Comparison of ENCODE assay signal across 8 mouse cellular contexts in the genomic region with DNA sequence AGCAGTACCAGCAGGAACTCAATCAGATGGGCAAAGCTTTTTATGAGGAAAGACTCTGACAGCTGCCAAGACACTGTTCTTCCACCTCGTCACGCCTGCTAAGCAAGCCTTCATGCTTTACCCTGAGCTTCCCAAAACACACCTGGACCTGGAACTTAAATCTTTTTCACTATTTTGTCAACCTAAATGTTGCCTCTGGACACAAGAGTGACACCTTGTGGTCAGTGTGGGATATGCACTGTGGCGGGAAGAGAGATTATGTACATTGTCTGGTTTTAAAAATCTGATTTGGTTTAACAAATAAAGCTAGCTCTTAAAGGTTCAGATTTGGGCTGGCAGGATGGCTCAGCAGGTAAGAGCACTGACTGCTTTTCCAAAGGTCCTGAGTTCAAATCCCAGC. TPM values are rescaled to one million over a fixed set of nuclear protein-coding genes. Genes with fewer than 3 reads are reported as not detected.
DNase-seq lines count a peak whose midpoint lies in the region; ATAC-seq and TF ChIP-seq lines count a peak whose summit lies in the region.

No protein-coding gene starts in this region.

- H3K4me1 ChIP-seq in hindbrain, embryonic 14.5 days (replicated peaks; ENCODE audit: control insufficient read depth, insufficient read depth, low read length) = no peaks in the 10 kb centered on the region
- H3K4me1 ChIP-seq in hindbrain, embryonic 12.5 days = no peaks in the 10 kb centered on the region
- H3K4me1 ChIP-seq in olfactory bulb, adult 2 months (ENCODE audit: control insufficient read depth, insufficient read depth, low read length) = 0 out of 2 replicates have a peak, but pooled peaks cover 2% of the 10 kb centered on the region

- intact Hi-C loops in left cerebral cortex, adult 2 months (cut with DNase I) = no loop called here

- TF ChIP-seq CTCF in left cerebral cortex, adult 2 months (IDR thresholded peaks at IDR 0.05) = peak; percentile 89
- peak; percentile 29; the same call in 1 of the 2 replicates for TF ChIP-seq CTCF in olfactory bulb, adult 2 months (IDR thresholded peaks at IDR 0.05; ENCODE audit: insufficient read depth, low read depth, low read length)

- H3K27me3 ChIP-seq in hindbrain, embryonic 14.5 days (ENCODE audit: control insufficient read depth, insufficient read depth, low read length) = no peaks in the 10 kb centered on the region
- H3K27me3 ChIP-seq in hindbrain, embryonic 12.5 days = no peaks in the 10 kb centered on the region

- peaks cover 50% of the 10 kb centered on the region for H3K36me3 ChIP-seq in hindbrain, embryonic 14.5 days (replicated peaks; ENCODE audit: control insufficient read depth, insufficient read depth)
- H3K36me3 ChIP-seq in hindbrain, embryonic 12.5 days = peaks cover 41% of the 10 kb centered on the region

- H3K9me3 ChIP-seq in hindbrain, embryonic 14.5 days (ENCODE audit: control insufficient read depth, low read length) = no peaks in the 10 kb centered on the region
- no peaks in the 10 kb centered on the region for H3K9me3 ChIP-seq in hindbrain, embryonic 12.5 days (replicated peaks)

- 64% methylated on average over 3 of the region's 3 CpGs for WGBS in hindbrain, embryonic 14.5 days
- WGBS in hindbrain, embryonic 12.5 days = 63% methylated on average over 3 of the region's 3 CpGs
- 60% methylated on average over 3 of the region's 3 CpGs for WGBS in olfactory bulb, adult 2 months

- no peak overlapping the region for H3K4me3 ChIP-seq in hindbrain, embryonic 14.5 days (replicated peaks; ENCODE audit: low read length)
- H3K4me3 ChIP-seq in hindbrain, embryonic 12.5 days = no peak overlapping the region
- no peak overlapping the region for H3K4me3 ChIP-seq in left cerebral cortex, adult 2 months
- no peak overlapping the region for H3K4me3 ChIP-seq in olfactory bulb, adult 2 months (ENCODE audit: insufficient read depth, low read depth, low read length)

- H3K27ac ChIP-seq in hindbrain, embryonic 14.5 days = no peak overlapping the region
- no peak overlapping the region for H3K27ac ChIP-seq in hindbrain, embryonic 12.5 days
- no peak overlapping the region for H3K27ac ChIP-seq in left cerebral cortex, adult 2 months
- no peak overlapping the region for H3K27ac ChIP-seq in olfactory bulb, adult 2 months (ENCODE audit: insufficient read depth, low read depth, low read length)

- TF ChIP-seq POLR2A in olfactory bulb, adult 2 months (IDR thresholded peaks at IDR 0.05; ENCODE audit: insufficient read depth, low read depth, low read length) = no peak

- no peak overlapping the region for H3K4me2 ChIP-seq in hindbrain, embryonic 14.5 days (replicated peaks)
- no peak overlapping the region for H3K4me2 ChIP-seq in hindbrain, embryonic 12.5 days (replicated peaks)

- no peak for ATAC-seq in hindbrain, embryonic 14.5 days (ENCODE audit: low FRiP score)
- ATAC-seq in hindbrain, embryonic 12.5 days (ENCODE audit: low FRiP score) = no peak

- DNase-seq in hindbrain, embryonic 14.5 days (ENCODE audit: low spot score) = peak; percentile 51
- peak; percentile 81 for DNase-seq in 3T3-L1 (ENCODE audit: low read depth, low spot score)
- DNase-seq in CD8-positive naive resting alpha-beta T cell, adult 2 months (ENCODE audit: low read depth in 2 of 2, low spot score in 2 of 2) = peak; percentile 37 to 63
- peak; percentile 41 to 51 for DNase-seq in cerebellum, postnatal 36 days
- peak; percentile 36 to 61 for DNase-seq in left cerebral cortex, adult 2 months (ENCODE audit: extremely low spot score in 1 of 2, low spot score in 2 of 2)
- no peak for DNase-seq in frontal cortex, postnatal 14 days (ENCODE audit: low spot score in 2 of 2)

- no peak overlapping the region for H3K9ac ChIP-seq in hindbrain, embryonic 14.5 days
- H3K9ac ChIP-seq in hindbrain, embryonic 12.5 days = no peak overlapping the region

RNA-seq across cellular contexts. Expression of a gene that starts 6.9 kb away (rescaled TPM):
- 313 and 339 TPM in 2 replicates for polyA plus RNA-seq in hindbrain, embryonic 14.5 days (2014; fragmentation: Nextera tagmentation; extraction: Ambion mirVana)
- polyA plus RNA-seq in hindbrain, embryonic 12.5 days (2016; fragmentation: Nextera tagmentation; extraction: Ambion mirVana) = 510 and 525 TPM in 2 replicates
- 100 to 1,000 TPM; 182 to 193 TPM for total RNA-seq in left cerebral cortex, adult 2 months (2021)
- 441 TPM in 1 of 2 replicates, not detected in the other for polyA plus RNA-seq in olfactory bulb, adult 2 months (2012; ENCODE audit: insufficient read depth, insufficient read length, low replicate concordance, missing spikeins)

RNA-seq across cellular contexts. Expression of a gene that starts 13.1 kb away (rescaled TPM):
- 140 and 148 TPM in 2 replicates for polyA plus RNA-seq in hindbrain, embryonic 14.5 days (2014; fragmentation: Nextera tagmentation; extraction: Ambion mirVana)
- 201 and 227 TPM in 2 replicates for polyA plus RNA-seq in hindbrain, embryonic 12.5 days (2016; fragmentation: Nextera tagmentation; extraction: Ambion mirVana)
- total RNA-seq in left cerebral cortex, adult 2 months (2021) = 100 to 1,000 TPM; 180 to 197 TPM
- 263 TPM in 1 of 2 replicates, not detected in the other for polyA plus RNA-seq in olfactory bulb, adult 2 months (2012; ENCODE audit: insufficient read depth, insufficient read length, low replicate concordance, missing spikeins)

RNA-seq across cellular contexts. Expression of a gene that starts 14.1 kb away (rescaled TPM):
- 200 and 225 TPM in 2 replicates for polyA plus RNA-seq in hindbrain, embryonic 14.5 days (2014; fragmentation: Nextera tagmentation; extraction: Ambion mirVana)
- 187 and 198 TPM in 2 replicates for polyA plus RNA-seq in hindbrain, embryonic 12.5 days (2016; fragmentation: Nextera tagmentation; extraction: Ambion mirVana)
- total RNA-seq in left cerebral cortex, adult 2 months (2021) = 10 to 100 TPM; 95.2 to 98.7 TPM
- polyA plus RNA-seq in olfactory bulb, adult 2 months (2012; ENCODE audit: insufficient read depth, insufficient read length, low replicate concordance, missing spikeins) = not detected in 2 replicates

RNA-seq across cellular contexts. Expression of a gene that starts 38.4 kb away (rescaled TPM):
- 0.35 and 0.51 TPM in 2 replicates for polyA plus RNA-seq in hindbrain, embryonic 14.5 days (2014; fragmentation: Nextera tagmentation; extraction: Ambion mirVana)
- 0.51 and 0.75 TPM in 2 replicates for polyA plus RNA-seq in hindbrain, embryonic 12.5 days (2016; fragmentation: Nextera tagmentation; extraction: Ambion mirVana)
- total RNA-seq in left cerebral cortex, adult 2 months (2021) = under 1 TPM; 0.36 to 0.42 TPM
- polyA plus RNA-seq in olfactory bulb, adult 2 months (2012; ENCODE audit: insufficient read depth, insufficient read length, low replicate concordance, missing spikeins) = not detected in 2 replicates

Comparison
In these comparisons a context has a peak if more than half of its experiments do, and no peak if none do; other contexts are left out.
1. DNase-seq: peak in hindbrain, embryonic 14.5 days (single experiment), 3T3-L1 (single experiment), CD8-positive naive resting alpha-beta T cell, adult 2 months (2 of 2), cerebellum, postnatal 36 days (2 of 2) and left cerebral cortex, adult 2 months (2 of 2); none in frontal cortex, postnatal 14 days (0 of 2).